Mouse (Mus musculus) urinary bladder, adult 2 months (tissue): ENCODE data around the gene Tmem178b. TPM values are rescaled to one million over a fixed set of nuclear protein-coding genes. Genes with fewer than 3 reads are reported as not detected.

Experiments used
- DNase-seq: peaks from one replicate; pipeline ENCODE4 v3.0.0; 2022; ENCODE audit warnings: low spot score
- polyA plus RNA-seq: library from polyadenylated mRNA; depleted of rRNA; stranded (reverse); fragments of >200 nt; gene quantifications from 2 replicates; pipeline ENCODE4 v1.2.3, GENCODE M21; 2012; rRNA removed

The Tmem178b gene
- polyA plus RNA-seq: 0.70 and 1.1 TPM in 2 replicates

- peak; percentile 23 for DNase-seq
These were observed at the start of gene Tmem178b for GRCm38 (mm10) chr6:39872901-39873591. Tmem178b (plus strand) TSS chr6:39873271.

- DNase-seq: no peak
These were observed 44.3 kb upstream of the Tmem178b start for GRCm38 (mm10) chr6:39828736-39829135.

- DNase-seq: no peak
These were observed 29.3 kb upstream of the Tmem178b start for GRCm38 (mm10) chr6:39843698-39844342.

- DNase-seq: no peak
These were observed 25.5 kb upstream of the Tmem178b start for GRCm38 (mm10) chr6:39847538-39847937.

GRCm38 (mm10) chr6:39848766-39849165, 24.3 kb upstream of the Tmem178b start:
- no peak for DNase-seq

DNA sequence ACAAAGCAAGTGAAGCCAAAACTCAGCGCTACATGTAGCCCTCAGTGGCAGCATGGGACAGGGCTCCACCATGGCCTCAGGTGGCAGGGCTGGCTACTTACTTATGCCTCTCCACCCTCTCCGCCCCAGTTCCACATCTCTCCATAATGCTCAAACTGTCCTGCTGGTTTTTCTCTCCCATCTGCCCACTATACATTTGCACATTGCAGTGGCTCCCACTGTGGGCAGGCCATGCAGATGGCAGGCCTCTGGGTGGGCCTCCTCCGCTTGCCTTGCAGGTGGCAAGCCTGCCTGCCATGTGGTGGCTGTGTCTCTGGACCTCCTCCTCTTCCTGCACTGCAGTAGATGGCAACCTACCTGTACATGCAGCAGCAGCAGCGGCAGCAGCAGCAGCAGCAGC, 23.4 kb upstream of the Tmem178b start:
- DNase-seq: no peak

DNA sequence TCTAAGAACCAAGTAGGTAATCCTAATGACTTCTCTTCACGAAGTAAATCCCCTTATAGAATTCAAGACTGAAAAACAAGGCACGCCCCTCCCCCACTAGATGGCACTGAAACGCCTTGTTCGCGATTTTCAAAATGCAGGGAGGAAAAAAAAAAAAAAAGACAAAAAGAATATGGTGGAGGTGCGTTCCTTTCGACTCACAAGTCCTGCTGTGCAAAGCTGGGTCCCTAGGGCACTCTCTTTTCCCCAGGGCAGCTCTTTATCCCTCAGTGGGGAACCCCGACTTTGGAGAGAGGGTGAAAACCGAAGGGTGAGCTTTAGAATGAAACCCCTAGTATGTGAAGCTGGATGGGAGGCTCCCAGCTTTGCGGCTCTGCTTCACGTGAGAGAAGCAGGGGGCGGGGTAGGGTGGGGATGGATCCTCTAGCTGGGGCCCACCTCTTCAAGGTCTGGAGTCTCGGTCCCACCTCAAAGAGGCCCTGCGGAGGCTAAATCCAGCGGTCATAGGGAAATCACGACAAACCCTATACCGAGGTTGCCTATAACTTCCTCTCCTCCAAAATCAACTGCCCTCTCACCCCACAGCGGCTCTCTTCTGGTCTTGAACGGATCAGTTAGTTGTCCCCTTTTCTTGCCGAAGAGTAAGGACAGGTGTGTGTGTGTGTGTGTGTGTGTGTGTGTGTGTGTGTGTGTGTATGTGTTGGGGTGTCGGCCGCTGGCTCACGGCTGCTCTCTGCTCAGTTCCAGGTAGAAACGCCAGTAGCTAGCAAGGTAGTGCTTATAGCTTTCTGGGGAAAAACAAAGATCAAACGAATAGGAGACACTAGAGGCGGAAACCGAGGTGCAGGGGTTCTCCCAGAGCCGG, 2.6 kb upstream of the Tmem178b start:
- no peak for DNase-seq

GRCm38 (mm10) chr6:39871381-39872305, 1.4 kb upstream of the Tmem178b start:
- DNase-seq: peak; percentile 31

- no peak for DNase-seq
These were observed 668 bp upstream of the Tmem178b start for GRCm38 (mm10) chr6:39872306-39872900.

- no peak for DNase-seq
These were observed 2.1 kb downstream of the Tmem178b start for GRCm38 (mm10) chr6:39875186-39875585.

DNA sequence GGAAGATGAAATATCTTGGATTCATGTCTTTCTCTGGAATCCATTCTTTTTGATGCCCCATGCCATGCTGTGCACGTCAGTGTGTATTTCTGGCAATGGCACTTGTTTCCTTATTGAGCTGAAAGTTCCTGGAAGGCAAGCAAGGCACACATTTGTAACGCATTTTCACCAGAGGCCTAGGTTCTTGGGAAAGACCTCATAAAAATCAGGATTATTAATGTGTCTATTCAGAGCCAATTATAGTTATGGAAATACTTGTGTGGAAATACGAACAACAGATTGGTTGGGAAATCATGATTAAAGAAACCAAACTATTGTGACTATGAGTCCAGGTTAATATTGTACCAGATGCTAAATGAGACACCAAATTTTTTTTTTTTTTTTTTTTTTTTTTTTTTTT, 3.4 kb downstream of the Tmem178b start:
- DNase-seq: no peak

- no peak for DNase-seq
These were observed 17.7 kb downstream of the Tmem178b start for GRCm38 (mm10) chr6:39890811-39891210.

- no peak for DNase-seq
These were observed 23.4 kb downstream of the Tmem178b start for GRCm38 (mm10) chr6:39896500-39896899.

DNA sequence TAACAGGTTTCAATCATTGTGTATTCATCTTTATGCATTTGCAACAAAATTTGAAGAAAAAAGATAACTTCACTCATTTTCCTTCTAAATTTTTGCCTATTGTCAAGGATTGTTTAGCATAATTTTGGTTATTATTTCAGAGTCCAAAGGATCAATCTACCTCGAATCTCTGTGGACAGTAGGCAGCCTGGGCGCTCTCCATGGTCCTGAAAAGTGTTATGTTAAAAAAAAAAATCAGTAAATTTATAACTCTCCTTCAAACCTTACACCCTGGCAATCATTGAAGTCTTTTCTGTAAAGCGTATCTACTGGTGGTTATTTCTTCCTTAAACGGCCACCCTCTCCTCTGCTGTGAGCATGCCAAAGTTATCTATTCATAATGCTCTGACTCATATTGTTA, 26.2 kb downstream of the Tmem178b start:
- DNase-seq: no peak

DNA sequence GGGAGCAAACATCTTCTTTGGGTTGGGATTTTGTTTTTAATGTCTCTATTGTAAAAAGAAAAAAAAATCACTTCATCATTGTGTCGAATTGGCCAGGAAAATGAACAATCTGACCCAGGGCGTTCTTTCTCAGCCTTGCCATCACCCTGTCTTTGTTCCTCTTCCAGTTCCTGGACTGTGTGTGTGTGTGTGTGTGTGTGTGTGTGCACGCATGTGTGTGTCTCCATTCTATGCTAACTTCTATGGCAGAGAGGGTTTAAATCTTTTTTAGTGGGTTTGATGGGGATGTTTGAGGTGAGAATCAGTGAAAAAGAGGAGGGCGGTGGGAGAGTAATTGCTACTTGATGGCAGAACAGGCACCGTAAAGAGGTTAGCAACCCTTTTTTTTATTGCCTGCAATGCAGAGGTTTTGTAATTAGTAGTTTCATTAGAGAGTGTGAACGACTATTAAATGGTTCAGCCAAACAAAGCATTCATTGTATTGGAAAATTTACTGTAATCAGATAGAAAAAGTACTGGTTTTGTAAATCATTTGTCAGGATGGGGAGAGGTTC, 30.2 kb downstream of the Tmem178b start:
- DNase-seq: no peak

DNA sequence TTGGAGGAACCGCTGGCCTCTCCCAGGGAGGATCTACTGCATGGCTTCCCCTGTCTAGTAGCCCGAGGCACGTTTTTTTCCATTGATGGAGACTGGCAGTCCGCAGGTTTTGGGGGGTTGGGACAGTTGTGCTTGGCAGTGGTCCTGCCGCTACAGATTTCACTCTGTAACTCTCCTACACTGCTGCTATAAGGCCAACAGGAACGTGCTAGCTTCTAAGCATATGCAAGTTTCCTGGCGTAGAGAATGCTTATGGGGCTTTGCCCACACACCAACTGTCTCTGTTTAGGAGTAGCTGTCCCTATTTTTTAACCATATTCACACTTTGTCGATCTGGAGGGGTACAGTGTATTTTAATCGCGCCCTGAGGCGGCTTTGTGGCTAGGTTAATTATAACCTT, 30.8 kb downstream of the Tmem178b start:
- DNase-seq: no peak

- DNase-seq: no peak
These were observed 41.9 kb downstream of the Tmem178b start for GRCm38 (mm10) chr6:39914956-39915355.

GRCm38 (mm10) chr6:39915636-39916281, 42.7 kb downstream of the Tmem178b start:
- no peak for DNase-seq

DNA sequence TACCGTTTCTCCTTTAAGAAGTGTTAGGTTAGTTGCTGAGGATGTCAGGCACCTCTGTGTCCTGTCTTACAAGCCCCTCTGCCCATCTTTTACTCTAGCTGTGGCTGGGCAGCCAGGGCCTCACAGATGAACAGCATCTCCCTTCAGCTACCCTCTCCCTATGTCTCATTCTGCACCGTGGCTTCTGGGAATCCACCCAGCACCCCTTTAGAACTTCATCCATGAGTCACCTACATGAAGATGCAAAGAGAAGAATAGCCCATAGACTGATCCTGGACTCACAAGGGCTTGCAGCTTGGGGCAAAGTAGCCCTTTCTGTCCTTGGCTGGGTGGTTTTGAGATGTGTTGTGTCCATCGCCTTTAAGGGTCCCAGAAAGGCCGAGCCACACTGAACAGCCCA, 43.4 kb downstream of the Tmem178b start:
- DNase-seq: no peak

- no peak for DNase-seq
These were observed 44.2 kb downstream of the Tmem178b start for GRCm38 (mm10) chr6:39917242-39917641.
